Mouse (Mus musculus): ENCODE measurements around the gene Sipa1l3. TPM values are rescaled to one million over a fixed set of nuclear protein-coding genes. Genes with fewer than 3 reads are reported as not detected.

Sipa1l3 gene
- polyA plus RNA-seq, 1 experiment: 44.6 TPM

DNA sequence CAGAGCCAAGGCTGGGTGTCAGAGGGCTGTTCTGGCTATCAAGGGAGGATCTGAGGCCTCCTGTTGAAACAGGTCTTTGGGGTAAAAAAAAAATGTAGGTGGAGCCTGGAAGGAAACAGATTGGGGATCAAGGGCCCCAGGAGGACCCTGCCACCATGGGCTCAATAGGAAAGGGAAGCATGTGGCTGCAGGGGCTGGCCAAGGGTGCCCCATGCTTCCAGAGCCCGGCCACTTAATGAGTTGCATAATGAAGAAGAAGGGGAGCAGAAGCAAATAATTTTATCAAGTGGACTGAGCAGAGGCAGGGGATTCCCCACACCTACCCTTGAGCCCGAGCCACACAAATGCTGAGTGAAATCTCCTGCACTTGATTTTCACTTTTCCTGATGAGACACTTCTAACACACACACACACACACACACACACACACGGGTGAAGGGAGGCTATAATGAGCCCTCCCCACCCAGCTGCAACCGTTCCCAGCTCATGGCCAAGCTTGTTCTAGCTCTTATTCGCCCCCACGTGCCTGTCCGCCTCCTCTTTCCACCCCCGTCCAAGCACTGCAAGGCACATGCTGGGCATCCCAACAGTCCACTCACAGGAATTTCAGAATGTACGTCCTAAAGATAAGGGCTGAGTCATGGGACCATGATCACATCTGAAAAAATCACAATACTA, 6.7 kb downstream of the Sipa1l3 start:
- Histone ChIP-seq H3K27ac (ENCODE audit: insufficient read depth, low read depth, low read length) (no peak overlapping the region), H3K4me3 (ENCODE audit: insufficient read depth, low read depth, low read length) (no peak overlapping the region), H3K27me3 (replicated peaks; ENCODE audit: control insufficient read depth, insufficient read depth, low read length) (no peaks in the 10 kb centered on the region), H3K36me3 (ENCODE audit: control insufficient read depth, insufficient read depth, low read length) (no peaks in the 10 kb centered on the region), H3K4me1 (ENCODE audit: control insufficient read depth, insufficient read depth, low read length) (peaks cover 13% of the 10 kb centered on the region)
- no peak for DNase-seq
- TF ChIP-seq CTCF (conservative IDR thresholded peaks at IDR 0.05; ENCODE audit: insufficient read depth, insufficient read length, low read depth, low read length) (no peak), POLR2A (IDR thresholded peaks at IDR 0.05; ENCODE audit: low read depth, low read length) (no peak)
- 58% methylated on average over 9 of the region's 9 CpGs for WGBS

DNA sequence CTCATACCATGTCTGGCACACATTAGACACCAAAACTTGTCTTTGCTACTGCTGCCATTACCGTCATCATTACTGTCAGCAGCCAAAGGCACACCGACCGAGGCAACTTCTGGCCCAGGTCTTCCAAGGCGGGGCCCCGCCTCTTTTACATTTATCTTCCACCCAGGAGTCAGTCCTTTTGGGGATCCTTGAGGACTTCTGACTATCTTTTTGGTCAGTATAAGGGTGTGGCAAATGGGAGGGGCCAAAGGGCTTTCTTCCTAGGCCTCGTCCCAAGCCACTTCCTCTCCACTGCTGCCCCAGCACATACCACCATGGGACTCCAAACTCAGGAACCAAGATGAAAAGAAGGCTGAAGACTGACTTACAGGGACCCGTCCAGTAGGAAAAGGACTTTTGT, 9.9 kb downstream of the Sipa1l3 start:
- peaks cover 34% of the 10 kb centered on the region for H3K4me1 ChIP-seq (ENCODE audit: control insufficient read depth, insufficient read depth, low read length)
- H3K27me3 ChIP-seq (replicated peaks; ENCODE audit: control insufficient read depth, insufficient read depth, low read length): no peaks in the 10 kb centered on the region
- 84% methylated on average over 7 of the region's 7 CpGs for WGBS
- no peak for DNase-seq
- TF ChIP-seq POLR2A (IDR thresholded peaks at IDR 0.05; ENCODE audit: low read depth, low read length) (no peak), CTCF (conservative IDR thresholded peaks at IDR 0.05; ENCODE audit: insufficient read depth, insufficient read length, low read depth, low read length) (no peak)
- no peak overlapping the region for H3K4me3 ChIP-seq (ENCODE audit: insufficient read depth, low read depth, low read length)
- no peak overlapping the region for H3K27ac ChIP-seq (ENCODE audit: insufficient read depth, low read depth, low read length)
- no peaks in the 10 kb centered on the region for H3K36me3 ChIP-seq (ENCODE audit: control insufficient read depth, insufficient read depth, low read length)

GRCm38 (mm10) chr7:29505337-29506318, 12.8 kb downstream of the Sipa1l3 start:
- TF ChIP-seq CTCF (conservative IDR thresholded peaks at IDR 0.05; ENCODE audit: insufficient read depth, insufficient read length, low read depth, low read length): no peak
- TF ChIP-seq POLR2A (IDR thresholded peaks at IDR 0.05; ENCODE audit: low read depth, low read length): no peak
- Histone ChIP-seq H3K36me3 (ENCODE audit: control insufficient read depth, insufficient read depth, low read length) (no peaks in the 10 kb centered on the region), H3K4me3 (ENCODE audit: insufficient read depth, low read depth, low read length) (peak overlapping the region; percentile 11; the same call in 1 of the 2 replicates), H3K27me3 (replicated peaks; ENCODE audit: control insufficient read depth, insufficient read depth, low read length) (no peaks in the 10 kb centered on the region), H3K27ac (ENCODE audit: insufficient read depth, low read depth, low read length) (peak overlapping the region; percentile 52), H3K4me1 (ENCODE audit: control insufficient read depth, insufficient read depth, low read length) (peaks cover 26% of the 10 kb centered on the region)
- 26% methylated on average over 18 of the region's 18 CpGs for WGBS
- peak; percentile 85 for DNase-seq

DNA sequence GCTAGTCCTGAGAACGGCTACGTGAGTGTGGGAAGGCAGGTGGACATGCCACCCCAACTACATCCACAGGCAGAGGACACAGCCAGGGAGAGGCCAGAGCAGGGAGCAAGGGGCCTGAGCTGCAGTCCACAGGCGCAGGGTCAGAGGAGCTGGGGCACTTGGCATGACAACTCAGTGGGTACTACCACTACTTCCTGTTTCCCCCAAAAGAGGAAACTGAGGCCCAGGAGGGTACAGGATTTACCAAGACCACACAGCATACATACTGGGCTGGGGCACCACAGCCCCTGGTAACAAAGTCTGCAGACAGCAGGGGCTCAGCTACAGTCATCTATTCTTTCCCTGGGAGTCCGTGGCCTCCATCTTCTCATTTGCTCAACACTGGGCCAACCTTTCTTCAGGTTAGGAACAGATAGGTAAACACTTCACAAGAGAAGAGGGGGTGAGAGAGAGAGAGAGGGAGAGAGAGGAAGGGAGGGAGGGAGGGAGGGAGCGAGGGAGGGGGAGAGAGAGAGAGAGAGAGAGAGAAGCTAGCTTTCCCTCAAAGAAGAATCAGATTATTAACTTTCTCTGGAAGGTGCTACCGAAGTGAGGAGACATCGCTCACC, 13.7 kb downstream of the Sipa1l3 start:
- peak overlapping the region; percentile 59 for H3K27ac ChIP-seq (ENCODE audit: insufficient read depth, low read depth, low read length)
- 50% methylated on average over 7 of the region's 7 CpGs for WGBS
- peaks cover 22% of the 10 kb centered on the region for H3K4me1 ChIP-seq (ENCODE audit: control insufficient read depth, insufficient read depth, low read length)
- H3K36me3 ChIP-seq (ENCODE audit: control insufficient read depth, insufficient read depth, low read length): no peaks in the 10 kb centered on the region
- H3K4me3 ChIP-seq (ENCODE audit: insufficient read depth, low read depth, low read length): peak overlapping the region; percentile 11; the same call in 1 of the 2 replicates
- TF ChIP-seq POLR2A (IDR thresholded peaks at IDR 0.05; ENCODE audit: low read depth, low read length) (no peak), CTCF (conservative IDR thresholded peaks at IDR 0.05; ENCODE audit: insufficient read depth, insufficient read length, low read depth, low read length) (no peak)
- DNase-seq: no peak
- H3K27me3 ChIP-seq (replicated peaks; ENCODE audit: control insufficient read depth, insufficient read depth, low read length): no peaks in the 10 kb centered on the region

DNA sequence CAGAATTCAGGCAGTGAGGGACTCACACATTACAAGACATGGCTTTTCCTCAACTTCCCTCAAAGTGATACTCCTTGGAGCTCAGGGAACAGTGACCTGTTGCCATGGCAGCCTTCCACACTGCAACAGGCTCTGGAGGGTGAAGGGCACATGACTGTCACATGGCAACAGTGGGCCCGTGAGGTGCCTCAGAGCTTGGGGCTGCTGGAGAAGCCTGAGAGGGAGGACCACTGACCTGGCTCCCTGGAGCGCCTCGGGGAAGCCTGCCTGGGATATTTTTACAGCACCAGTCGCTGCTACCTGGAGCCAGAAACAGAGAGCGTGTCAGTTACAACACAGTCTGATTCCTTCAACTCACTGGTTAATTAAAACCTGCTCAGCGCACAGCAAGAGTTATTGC, 14.8 kb downstream of the Sipa1l3 start:
- no peak overlapping the region for H3K4me3 ChIP-seq (ENCODE audit: insufficient read depth, low read depth, low read length)
- DNase-seq: peak; percentile 62
- H3K27me3 ChIP-seq (replicated peaks; ENCODE audit: control insufficient read depth, insufficient read depth, low read length): no peaks in the 10 kb centered on the region
- peak overlapping the region; percentile 59 for H3K27ac ChIP-seq (ENCODE audit: insufficient read depth, low read depth, low read length)
- TF ChIP-seq CTCF (conservative IDR thresholded peaks at IDR 0.05; ENCODE audit: insufficient read depth, insufficient read length, low read depth, low read length): no peak
- no peak for TF ChIP-seq POLR2A (IDR thresholded peaks at IDR 0.05; ENCODE audit: low read depth, low read length)
- WGBS: 44% methylated on average over 6 of the region's 6 CpGs
- H3K36me3 ChIP-seq (ENCODE audit: control insufficient read depth, insufficient read depth, low read length): no peaks in the 10 kb centered on the region
- H3K4me1 ChIP-seq (ENCODE audit: control insufficient read depth, insufficient read depth, low read length): peaks cover 22% of the 10 kb centered on the region

- H3K36me3 ChIP-seq (ENCODE audit: control insufficient read depth, insufficient read depth, low read length): no peaks in the 10 kb centered on the region
- peaks cover 30% of the 10 kb centered on the region for H3K4me1 ChIP-seq (ENCODE audit: control insufficient read depth, insufficient read depth, low read length)
- H3K27ac ChIP-seq (ENCODE audit: insufficient read depth, low read depth, low read length): no peak overlapping the region
- 95% methylated on average over 9 of the region's 9 CpGs for WGBS
- H3K4me3 ChIP-seq (ENCODE audit: insufficient read depth, low read depth, low read length): no peak overlapping the region
- DNase-seq: no peak
- no peak for TF ChIP-seq POLR2A (IDR thresholded peaks at IDR 0.05; ENCODE audit: low read depth, low read length)
- TF ChIP-seq CTCF (conservative IDR thresholded peaks at IDR 0.05; ENCODE audit: insufficient read depth, insufficient read length, low read depth, low read length): no peak
- H3K27me3 ChIP-seq (replicated peaks; ENCODE audit: control insufficient read depth, insufficient read depth, low read length): no peaks in the 10 kb centered on the region
Observed at GRCm38 (mm10) chr7:29501214-29501613, 17.2 kb downstream of the Sipa1l3 start.

Data from kidney, adult 2 months (tissue).